Mouse (Mus musculus) c-Kit-positive CD71-negative TER-119-negative erythroid progenitor cells, embryonic 14.5 days (primary cell): ENCODE measurements around the gene Cd300ld2.
"Not testable (repeated sequence)": the region's sequence is repeated elsewhere in the genome, so short reads cannot be mapped to it uniquely, and the experiment has no call there.

Source experiments
- DNase-seq: peaks from one replicate; pipeline ENCODE4 v3.0.0-alpha.2; 2013; ENCODE audit warnings: low read depth

The Cd300ld2 gene

GRCm38 (mm10) chr11:115016093-115016492, at the start of gene Cd300ld2:
Gene Cd300ld2, minus strand, starts transcription at chr11:115016193.
- DNase-seq: not testable (repeated sequence)

- no peak for DNase-seq
Observed at GRCm38 (mm10) chr11:115062077-115062476, 46.1 kb upstream of the Cd300ld2 start, which contains the start of gene Cd300e. Gene Cd300e, minus strand, starts transcription at chr11:115062177.

- DNase-seq: no peak
Observed at GRCm38 (mm10) chr11:115059797-115060196, 43.8 kb upstream of the Cd300ld2 start.

- DNase-seq: no peak
Observed at GRCm38 (mm10) chr11:115058701-115059100, 42.7 kb upstream of the Cd300ld2 start.

GRCm38 (mm10) chr11:115054537-115054936, 38.5 kb upstream of the Cd300ld2 start:
- DNase-seq: no peak

- DNase-seq: no peak
Observed at GRCm38 (mm10) chr11:115052991-115053390, 37.0 kb upstream of the Cd300ld2 start.

GRCm38 (mm10) chr11:115052206-115052605, 36.2 kb upstream of the Cd300ld2 start:
- DNase-seq: peak; percentile 52

- no peak for DNase-seq
Observed at GRCm38 (mm10) chr11:115049282-115049895, 33.4 kb upstream of the Cd300ld2 start.

- DNase-seq: no peak
Observed at GRCm38 (mm10) chr11:115048259-115048658, 32.3 kb upstream of the Cd300ld2 start, which contains the start of gene Cd300ld3. Gene Cd300ld3, minus strand, starts transcription at chr11:115048409.

GRCm38 (mm10) chr11:115037669-115038068, 21.7 kb upstream of the Cd300ld2 start, which contains the start of gene Cd300ld5:
Gene Cd300ld5, minus strand, starts transcription at chr11:115037769.
- not testable (repeated sequence) for DNase-seq

GRCm38 (mm10) chr11:115026912-115027311, 10.9 kb upstream of the Cd300ld2 start, which contains the start of gene Cd300ld4:
Gene Cd300ld4, minus strand, starts transcription at chr11:115027012.
- not testable (repeated sequence) for DNase-seq

- no peak for DNase-seq
Observed at GRCm38 (mm10) chr11:115004070-115004469, 11.9 kb downstream of the Cd300ld2 start.

GRCm38 (mm10) chr11:115001474-115002040, 14.4 kb downstream of the Cd300ld2 start, which contains the start of gene Cd300c2:
Gene Cd300c2, minus strand, starts transcription at chr11:115001880.
- DNase-seq: no peak

GRCm38 (mm10) chr11:114989793-114990192, 26.2 kb downstream of the Cd300ld2 start, which contains the start of gene Cd300ld:
Gene Cd300ld, minus strand, starts transcription at chr11:114989922.
- DNase-seq: no peak

- DNase-seq: no peak
Observed at GRCm38 (mm10) chr11:114981866-114982265, 34.1 kb downstream of the Cd300ld2 start.

GRCm38 (mm10) chr11:114972726-114973125, 43.3 kb downstream of the Cd300ld2 start:
- no peak for DNase-seq

- no peak for DNase-seq
Observed at GRCm38 (mm10) chr11:114968752-114969207, 47.2 kb downstream of the Cd300ld2 start, which contains the start of gene Cd300c. Gene Cd300c, minus strand, starts transcription at chr11:114969157.

- peak; percentile 47 for DNase-seq
Observed at GRCm38 (mm10) chr11:114965182-114965828, 50.7 kb downstream of the Cd300ld2 start.

GRCm38 (mm10) chr11:114960369-114960768, 55.6 kb downstream of the Cd300ld2 start:
- DNase-seq: no peak
